Mouse (Mus musculus) MN1 (cell line): ENCODE results near the gene Pdc.
"Not testable (repeated sequence)": the region's sequence is repeated elsewhere in the genome, so short reads cannot be mapped to it uniquely, and the experiment has no call there.

Source experiments
- DNase-seq: peaks from one replicate; pipeline ENCODE4 v3.0.0-alpha.2; 2016; ENCODE audit warnings: low spot score

Gene Pdc

GRCm38 (mm10) chr1:150319205-150319604, at the start of gene Pdc:
Gene Pdc, plus strand, starts transcription at chr1:150319417.
- DNase-seq = no peak

- DNase-seq = not testable (repeated sequence)
Measured at GRCm38 (mm10) chr1:150294051-150294450, 25.2 kb upstream of the Pdc start.

- DNase-seq = no peak
Measured at GRCm38 (mm10) chr1:150307599-150307998, 11.6 kb upstream of the Pdc start.

GRCm38 (mm10) chr1:150335111-150335510, 15.9 kb downstream of the Pdc start:
- no peak for DNase-seq

- DNase-seq = no peak
Measured at GRCm38 (mm10) chr1:150360864-150361263, 41.6 kb downstream of the Pdc start.

GRCm38 (mm10) chr1:150372895-150373294, 53.7 kb downstream of the Pdc start:
- no peak for DNase-seq

- no peak for DNase-seq
Measured at GRCm38 (mm10) chr1:150374247-150374646, 55.0 kb downstream of the Pdc start.
